Mouse (Mus musculus): ENCODE measurements around the gene Pbx2. TPM values are rescaled to one million over a fixed set of nuclear protein-coding genes. Genes with fewer than 3 reads are reported as not detected.
"Not testable (repeated sequence)": the region's sequence is repeated elsewhere in the genome, so short reads cannot be mapped to it uniquely, and the experiment has no call there.

Pbx2 gene
- polyA plus RNA-seq (2015; fragmentation: Nextera tagmentation; extraction: Ambion mirVana) = 8.5 and 9.2 TPM in 2 replicates

DNA sequence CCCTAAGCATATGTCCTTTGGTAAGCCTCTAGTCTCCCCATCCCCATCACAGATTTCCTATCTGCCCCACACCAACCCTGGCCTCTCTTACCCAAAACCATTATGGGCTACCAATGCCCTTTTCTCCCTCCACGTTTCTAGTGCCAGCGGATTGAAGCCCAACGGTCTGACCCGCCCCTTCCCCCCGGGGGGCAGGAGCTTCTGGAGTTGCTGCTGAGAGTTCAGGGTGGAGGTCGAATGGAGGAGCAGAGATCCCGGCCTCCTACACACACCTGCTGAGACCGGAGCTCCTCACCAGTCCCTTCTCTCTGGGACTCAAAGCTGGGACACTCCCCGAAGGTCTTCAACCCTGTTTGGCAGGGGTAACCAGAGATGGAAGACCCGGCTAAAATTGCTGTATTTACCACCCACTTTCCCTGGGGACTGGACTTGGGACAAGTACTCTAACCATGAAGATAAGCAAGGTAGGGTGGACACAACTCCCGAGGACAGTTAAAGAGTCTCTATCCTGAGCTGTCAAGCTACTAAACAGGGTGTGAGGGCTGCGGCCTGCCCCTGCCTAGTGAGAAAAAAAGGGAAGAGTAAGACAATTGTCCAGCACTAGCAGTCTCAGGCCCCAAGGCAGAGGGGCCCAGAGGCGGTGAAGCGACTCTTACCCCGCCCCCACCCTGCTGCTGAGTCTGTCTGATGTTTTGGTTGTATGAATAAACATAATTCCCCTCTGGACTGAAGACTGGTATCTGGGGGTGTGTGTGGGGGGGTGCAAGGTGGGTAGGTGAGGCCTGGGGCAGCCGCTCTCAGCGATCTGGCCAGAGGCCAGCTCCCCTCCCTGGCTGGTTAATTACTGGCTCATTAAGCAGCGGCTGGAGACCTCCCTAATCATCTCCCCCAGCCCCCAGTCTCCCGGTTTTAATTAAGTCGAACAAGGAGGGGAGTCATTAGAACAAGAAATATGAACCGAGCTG, at the start of gene Pbx2:
Pbx2 (plus strand) TSS at position 238 of the 965 bp plus-strand sequence.
- Histone ChIP-seq H3K27ac (peak within 1 kb of the TSS; percentile 96), H3K4me3 (replicated peaks) (peak within 1 kb of the TSS; percentile 71), H3K9me3 (no peaks in the 10 kb centered on the region), H3K27me3 (replicated peaks) (no peaks in the 10 kb centered on the region), H3K36me3 (peaks cover 14% of the 10 kb centered on the region; the same call in 1 of the 2 replicates), H3K4me2 (peak within 1 kb of the TSS; percentile 87), H3K9ac (peak within 1 kb of the TSS; percentile 91), H3K4me1 (peaks cover 64% of the 10 kb centered on the region)
- WGBS = 4% methylated on average over 21 of the region's 21 CpGs
- ATAC-seq (ENCODE audit: insufficient read depth, low FRiP score, low read depth) = no peak

DNA sequence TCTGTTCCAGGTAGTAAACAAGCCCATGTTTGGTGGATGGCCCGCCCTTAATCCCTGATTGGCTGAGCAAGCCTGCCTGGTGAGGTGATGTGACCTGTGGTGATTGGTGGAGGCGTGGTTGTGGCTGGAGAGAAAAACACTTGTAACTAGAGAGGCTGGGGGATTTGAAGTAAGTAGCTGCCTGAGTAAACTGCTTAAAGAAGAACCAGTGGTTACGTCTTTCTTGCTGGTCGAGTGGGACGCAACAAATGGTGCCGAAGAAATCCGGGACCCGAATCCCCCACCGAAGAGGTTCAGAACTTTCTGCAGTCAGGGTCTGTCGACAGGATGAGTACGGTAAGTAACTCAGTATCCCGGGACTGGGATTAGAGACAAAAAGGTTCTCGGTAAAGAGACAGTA, 47.5 kb upstream of the Pbx2 start:
- ATAC-seq (ENCODE audit: insufficient read depth, low FRiP score, low read depth) = not testable (repeated sequence)

DNA sequence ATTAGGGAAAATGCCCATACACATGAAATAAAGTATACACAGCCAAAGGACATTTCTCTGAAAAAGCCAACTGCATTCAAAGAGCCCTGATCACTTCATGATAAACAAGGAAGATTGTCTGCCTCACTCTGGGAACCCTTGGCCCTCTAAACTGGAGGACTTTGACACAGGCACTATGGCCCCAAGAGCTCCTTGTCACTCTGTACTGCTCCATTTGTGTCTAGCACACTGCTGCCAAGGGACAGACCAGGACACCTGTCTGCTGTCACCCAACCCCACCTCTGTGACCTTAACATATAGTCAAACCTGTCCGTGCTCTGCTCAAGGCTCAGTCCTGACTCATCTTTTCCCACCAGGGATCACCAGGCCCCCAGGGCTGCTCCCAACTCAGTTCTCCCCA, 44.3 kb upstream of the Pbx2 start:
- H3K27me3 ChIP-seq (replicated peaks) = no peaks in the 10 kb centered on the region
- no peak overlapping the region for H3K4me2 ChIP-seq
- no peaks in the 10 kb centered on the region for H3K36me3 ChIP-seq
- H3K9ac ChIP-seq = no peak overlapping the region
- no peak overlapping the region for H3K27ac ChIP-seq
- WGBS = 79% methylated on average over 1 of the region's 1 CpGs
- H3K4me3 ChIP-seq (replicated peaks) = no peak overlapping the region
- H3K9me3 ChIP-seq = no peaks in the 10 kb centered on the region
- no peak for ATAC-seq (ENCODE audit: insufficient read depth, low FRiP score, low read depth)
- no peaks in the 10 kb centered on the region for H3K4me1 ChIP-seq

More for the DNA sequence above, 47.5 kb upstream of the Pbx2 start:
- not testable (repeated sequence) for H3K27me3 ChIP-seq (replicated peaks); H3K9ac ChIP-seq; H3K4me1 ChIP-seq; H3K9me3 ChIP-seq; H3K36me3 ChIP-seq; H3K27ac ChIP-seq; H3K4me3 ChIP-seq (replicated peaks); H3K4me2 ChIP-seq
- 95% methylated on average over 13 of the region's 13 CpGs for WGBS

DNA sequence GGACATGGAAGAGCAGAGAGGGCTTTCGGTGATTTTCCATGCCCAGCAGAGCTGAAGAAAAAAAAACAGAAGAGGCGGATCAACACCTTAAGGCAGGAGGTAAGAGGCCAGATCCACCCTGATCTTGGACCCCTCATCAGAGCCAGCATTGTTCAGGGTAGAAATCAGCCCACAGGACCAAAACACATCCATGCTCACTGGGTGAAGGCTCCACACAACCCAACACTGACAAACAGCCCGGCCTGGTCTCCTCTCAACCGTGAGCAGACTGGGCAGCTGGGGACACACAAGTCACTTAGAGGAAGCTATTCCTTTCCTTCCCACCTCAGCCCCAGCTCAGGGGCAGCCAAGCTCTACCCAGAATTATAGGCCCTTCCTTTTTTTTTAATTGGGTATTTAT, 43.5 kb upstream of the Pbx2 start:
- H3K4me3 ChIP-seq (replicated peaks) = no peak overlapping the region
- no peak overlapping the region for H3K27ac ChIP-seq

DNA sequence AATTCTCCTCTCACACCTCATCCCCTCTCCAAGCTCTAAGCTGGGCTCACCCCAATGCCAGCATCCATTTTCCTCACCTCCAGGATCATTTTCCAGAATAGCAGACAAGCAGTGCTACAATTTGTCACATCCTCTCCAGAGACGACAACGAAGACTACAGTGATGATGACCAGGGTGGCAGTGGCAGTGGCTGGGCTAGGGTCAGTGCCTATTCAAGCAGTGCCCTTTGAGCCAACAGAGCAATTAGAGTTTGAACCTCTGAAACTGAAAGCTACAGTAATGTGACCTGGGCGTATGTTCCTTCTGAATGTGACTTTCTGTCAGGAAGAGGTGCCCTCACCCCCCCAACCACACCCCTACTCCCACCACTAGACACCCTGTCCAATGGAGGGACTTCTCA, 41.9 kb upstream of the Pbx2 start:
- 82% methylated on average over 3 of the region's 3 CpGs for WGBS
- no peaks in the 10 kb centered on the region for H3K9me3 ChIP-seq
- no peaks in the 10 kb centered on the region for H3K36me3 ChIP-seq
- no peaks in the 10 kb centered on the region for H3K27me3 ChIP-seq (replicated peaks)
- H3K4me2 ChIP-seq = no peak overlapping the region
- no peak for ATAC-seq (ENCODE audit: insufficient read depth, low FRiP score, low read depth)
- no peak overlapping the region for H3K4me3 ChIP-seq (replicated peaks)
- no peak overlapping the region for H3K9ac ChIP-seq
- H3K27ac ChIP-seq = no peak overlapping the region
- H3K4me1 ChIP-seq = no peaks in the 10 kb centered on the region

More for the DNA sequence above, 43.5 kb upstream of the Pbx2 start:
- Histone ChIP-seq H3K9me3 (no peaks in the 10 kb centered on the region), H3K27me3 (replicated peaks) (no peaks in the 10 kb centered on the region), H3K36me3 (no peaks in the 10 kb centered on the region), H3K9ac (no peak overlapping the region), H3K4me1 (no peaks in the 10 kb centered on the region), H3K4me2 (no peak overlapping the region)
- no peak for ATAC-seq (ENCODE audit: insufficient read depth, low FRiP score, low read depth)
- 89% methylated on average over 4 of the region's 4 CpGs for WGBS

DNA sequence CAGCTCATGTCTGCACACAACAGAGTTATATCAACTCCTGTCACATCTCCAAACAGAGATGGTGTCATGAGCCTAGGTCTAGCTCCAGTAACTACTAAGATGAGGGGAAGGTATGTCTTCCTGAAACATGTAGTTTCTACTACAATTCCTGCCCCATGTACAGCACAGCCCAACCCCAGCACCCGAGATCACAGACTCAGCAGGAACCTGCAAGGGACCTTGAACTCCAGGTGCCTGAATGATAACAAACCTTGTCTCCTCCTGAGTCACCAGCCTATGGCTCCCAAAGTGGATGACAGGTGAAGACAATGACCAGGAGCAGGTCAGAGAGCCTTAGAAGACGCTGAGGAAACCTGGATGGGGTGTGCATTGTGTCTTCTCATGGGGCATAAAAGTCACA, 41.2 kb upstream of the Pbx2 start:
- Histone ChIP-seq H3K4me3 (replicated peaks) (no peak overlapping the region), H3K9me3 (no peaks in the 10 kb centered on the region), H3K4me1 (no peaks in the 10 kb centered on the region), H3K36me3 (no peaks in the 10 kb centered on the region), H3K27me3 (replicated peaks) (no peaks in the 10 kb centered on the region), H3K4me2 (no peak overlapping the region), H3K9ac (no peak overlapping the region), H3K27ac (no peak overlapping the region)
- no peak for ATAC-seq (ENCODE audit: insufficient read depth, low FRiP score, low read depth)
- WGBS = 75% methylated on average over 2 of the region's 2 CpGs

DNA sequence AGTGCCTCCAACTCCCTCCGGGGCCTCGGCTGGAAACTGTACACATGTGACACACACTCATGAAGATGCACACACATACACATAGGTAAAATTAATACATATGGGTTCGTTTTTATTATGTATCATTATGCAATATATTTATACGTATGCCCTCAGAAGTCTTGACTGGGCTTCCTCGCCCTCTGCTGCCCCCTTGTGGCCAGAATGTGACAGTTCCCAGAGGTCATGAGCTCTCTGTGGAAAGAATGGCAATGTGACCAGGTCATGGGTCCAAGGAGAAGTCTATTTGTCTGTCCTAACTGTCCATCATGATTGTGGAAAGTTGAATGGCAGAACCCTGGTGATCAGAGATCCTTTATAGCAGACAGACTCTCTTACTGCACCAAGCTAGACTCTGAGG, 35.6 kb upstream of the Pbx2 start:
- ATAC-seq (ENCODE audit: insufficient read depth, low FRiP score, low read depth) = no peak

DNA sequence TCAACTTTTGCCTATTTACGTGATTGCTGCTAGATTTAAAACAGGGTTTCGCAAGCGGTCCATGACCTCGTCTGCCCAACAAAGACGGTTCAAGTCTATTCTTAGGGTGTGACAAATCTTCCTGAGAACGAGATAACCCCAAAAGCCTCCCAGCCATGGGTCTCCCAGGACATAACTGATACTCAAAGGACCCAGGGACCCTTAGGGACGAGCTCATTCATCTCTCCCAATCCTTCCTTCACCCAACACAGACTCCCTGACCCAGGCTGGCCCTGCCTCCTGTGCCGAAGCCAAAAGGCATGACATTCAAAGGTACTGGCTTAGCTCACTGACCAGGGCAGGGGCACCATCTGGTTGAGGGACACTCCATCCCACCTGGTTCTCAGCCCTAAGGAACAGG, 34.7 kb upstream of the Pbx2 start:
- Histone ChIP-seq H3K27ac (no peak overlapping the region), H3K9ac (no peak overlapping the region), H3K9me3 (no peaks in the 10 kb centered on the region), H3K36me3 (no peaks in the 10 kb centered on the region), H3K4me3 (replicated peaks) (no peak overlapping the region), H3K4me2 (no peak overlapping the region), H3K4me1 (no peaks in the 10 kb centered on the region), H3K27me3 (replicated peaks) (no peaks in the 10 kb centered on the region)
- 84% methylated on average over 8 of the region's 8 CpGs for WGBS
- ATAC-seq (ENCODE audit: insufficient read depth, low FRiP score, low read depth) = no peak

More for the DNA sequence above, 35.6 kb upstream of the Pbx2 start:
- Histone ChIP-seq H3K4me3 (replicated peaks) (no peak overlapping the region), H3K9ac (no peak overlapping the region), H3K4me1 (no peaks in the 10 kb centered on the region), H3K27me3 (replicated peaks) (no peaks in the 10 kb centered on the region), H3K27ac (no peak overlapping the region), H3K9me3 (no peaks in the 10 kb centered on the region), H3K36me3 (no peaks in the 10 kb centered on the region), H3K4me2 (no peak overlapping the region)
- 20% methylated on average over 5 of the region's 5 CpGs for WGBS

DNA sequence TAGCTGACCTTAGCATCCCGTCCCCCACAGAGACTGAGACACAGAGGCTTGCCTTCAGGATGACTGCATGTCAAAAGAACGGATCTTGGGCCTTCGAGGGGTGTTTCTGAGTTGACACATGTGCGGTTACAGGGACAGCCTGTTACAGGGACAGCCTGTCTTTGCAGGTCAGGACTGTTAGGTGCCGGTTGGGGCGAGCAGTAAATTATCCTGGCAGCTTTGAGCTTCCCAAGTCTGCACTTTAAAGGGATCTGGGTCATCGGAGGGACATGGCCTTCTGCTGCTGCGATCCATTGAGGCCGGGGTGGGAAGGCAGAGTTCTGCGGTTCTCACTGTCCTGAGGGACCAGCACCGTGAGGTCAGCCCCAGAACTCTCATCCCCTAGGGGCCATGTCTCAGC, 33.7 kb upstream of the Pbx2 start:
- H3K4me3 ChIP-seq (replicated peaks) = no peak overlapping the region
- 67% methylated on average over 11 of the region's 11 CpGs for WGBS
- no peaks in the 10 kb centered on the region for H3K27me3 ChIP-seq (replicated peaks)
- H3K4me2 ChIP-seq = no peak overlapping the region
- no peaks in the 10 kb centered on the region for H3K36me3 ChIP-seq
- H3K9me3 ChIP-seq = no peaks in the 10 kb centered on the region
- no peak overlapping the region for H3K27ac ChIP-seq
- no peaks in the 10 kb centered on the region for H3K4me1 ChIP-seq
- ATAC-seq (ENCODE audit: insufficient read depth, low FRiP score, low read depth) = no peak
- no peak overlapping the region for H3K9ac ChIP-seq

DNA sequence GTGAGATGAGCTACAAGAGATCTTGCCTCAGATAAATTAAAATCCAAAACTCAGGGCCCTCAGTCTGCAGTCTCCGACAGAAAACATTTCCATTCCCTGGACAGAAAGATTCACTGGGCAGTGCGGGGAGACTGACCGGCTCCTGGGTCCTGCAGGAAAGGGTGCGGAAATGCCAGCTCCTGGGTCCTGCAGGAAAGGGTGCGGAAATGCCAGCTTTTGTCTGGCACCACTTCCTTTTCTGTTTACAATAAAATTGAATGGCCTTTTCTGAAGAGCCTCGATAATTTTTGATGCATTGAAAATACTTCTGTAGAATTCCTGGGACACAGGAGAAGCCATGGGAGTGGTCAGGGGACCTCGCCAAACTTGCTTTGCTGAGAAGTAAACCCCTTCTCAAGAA, 31.9 kb upstream of the Pbx2 start:
- no peak overlapping the region for H3K4me2 ChIP-seq
- H3K36me3 ChIP-seq = no peaks in the 10 kb centered on the region
- no peak overlapping the region for H3K27ac ChIP-seq
- ATAC-seq (ENCODE audit: insufficient read depth, low FRiP score, low read depth) = no peak
- peaks cover 2% of the 10 kb centered on the region; the same call in 1 of the 2 replicates for H3K4me1 ChIP-seq
- H3K9me3 ChIP-seq = no peaks in the 10 kb centered on the region
- no peaks in the 10 kb centered on the region for H3K27me3 ChIP-seq (replicated peaks)
- H3K4me3 ChIP-seq (replicated peaks) = no peak overlapping the region
- no peak overlapping the region for H3K9ac ChIP-seq
- 80% methylated on average over 7 of the region's 7 CpGs for WGBS

DNA sequence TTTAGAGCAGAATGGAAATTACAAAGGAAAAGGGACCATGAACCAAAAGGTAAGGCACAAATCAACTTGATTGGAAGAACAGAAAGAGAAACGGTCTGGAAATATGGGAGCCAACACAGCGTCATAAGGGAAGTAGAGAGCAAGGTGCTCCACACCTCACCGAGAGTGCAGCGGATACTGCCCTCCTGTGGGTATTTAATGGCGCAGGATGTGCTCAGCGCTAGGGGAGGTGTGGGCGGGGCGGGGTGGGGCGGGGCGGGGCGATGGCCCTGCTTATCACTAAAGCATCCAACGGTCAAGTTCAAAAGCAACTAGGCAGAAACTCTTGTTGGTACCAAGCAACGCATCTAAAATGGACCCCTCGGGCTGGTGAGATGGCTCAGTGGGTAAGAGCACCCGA, 31.2 kb upstream of the Pbx2 start:
- 24% methylated on average over 15 of the region's 15 CpGs for WGBS

DNA sequence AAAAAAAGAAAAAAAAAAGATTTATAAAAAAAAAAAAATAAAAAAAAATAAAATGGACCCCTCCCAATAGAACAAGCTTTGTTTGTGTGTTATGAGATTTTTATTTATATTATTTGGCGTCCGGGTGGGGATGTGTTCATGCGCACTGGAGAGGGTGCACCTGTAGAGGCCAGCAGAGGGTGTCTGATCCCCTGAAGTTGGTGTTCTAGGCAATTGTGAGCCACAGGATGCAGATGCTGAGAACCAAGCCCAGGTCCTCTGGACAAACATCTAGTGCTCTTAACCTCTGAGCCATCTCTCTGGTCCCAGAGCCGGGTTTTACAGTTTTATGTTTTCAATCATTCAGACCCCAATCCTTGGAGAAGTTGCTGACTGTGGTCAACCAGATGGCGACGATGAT, 30.6 kb upstream of the Pbx2 start:
- H3K4me2 ChIP-seq = no peak overlapping the region

More for the DNA sequence above, 31.2 kb upstream of the Pbx2 start:
- H3K4me3 ChIP-seq (replicated peaks) = no peak overlapping the region
- no peaks in the 10 kb centered on the region for H3K9me3 ChIP-seq
- H3K4me1 ChIP-seq = peaks cover 9% of the 10 kb centered on the region; the same call in 1 of the 2 replicates
- H3K27ac ChIP-seq = no peak overlapping the region
- H3K4me2 ChIP-seq = no peak overlapping the region
- no peaks in the 10 kb centered on the region for H3K27me3 ChIP-seq (replicated peaks)
- H3K9ac ChIP-seq = no peak overlapping the region
- 0 out of 2 replicates have a peak, but pooled peaks have one; percentile 30 for ATAC-seq (ENCODE audit: insufficient read depth, low FRiP score, low read depth)
- no peaks in the 10 kb centered on the region for H3K36me3 ChIP-seq

More for the DNA sequence above, 30.6 kb upstream of the Pbx2 start:
- no peaks in the 10 kb centered on the region for H3K36me3 ChIP-seq
- ATAC-seq (ENCODE audit: insufficient read depth, low FRiP score, low read depth) = no peak
- 88% methylated on average over 6 of the region's 6 CpGs for WGBS
- no peak overlapping the region for H3K27ac ChIP-seq
- H3K9me3 ChIP-seq = no peaks in the 10 kb centered on the region
- H3K4me3 ChIP-seq (replicated peaks) = no peak overlapping the region
- H3K4me1 ChIP-seq = peaks cover 9% of the 10 kb centered on the region; the same call in 1 of the 2 replicates
- H3K9ac ChIP-seq = no peak overlapping the region
- H3K27me3 ChIP-seq (replicated peaks) = no peaks in the 10 kb centered on the region
